ENCODE assay signal across 8 mouse cellular contexts in the genomic region with DNA sequence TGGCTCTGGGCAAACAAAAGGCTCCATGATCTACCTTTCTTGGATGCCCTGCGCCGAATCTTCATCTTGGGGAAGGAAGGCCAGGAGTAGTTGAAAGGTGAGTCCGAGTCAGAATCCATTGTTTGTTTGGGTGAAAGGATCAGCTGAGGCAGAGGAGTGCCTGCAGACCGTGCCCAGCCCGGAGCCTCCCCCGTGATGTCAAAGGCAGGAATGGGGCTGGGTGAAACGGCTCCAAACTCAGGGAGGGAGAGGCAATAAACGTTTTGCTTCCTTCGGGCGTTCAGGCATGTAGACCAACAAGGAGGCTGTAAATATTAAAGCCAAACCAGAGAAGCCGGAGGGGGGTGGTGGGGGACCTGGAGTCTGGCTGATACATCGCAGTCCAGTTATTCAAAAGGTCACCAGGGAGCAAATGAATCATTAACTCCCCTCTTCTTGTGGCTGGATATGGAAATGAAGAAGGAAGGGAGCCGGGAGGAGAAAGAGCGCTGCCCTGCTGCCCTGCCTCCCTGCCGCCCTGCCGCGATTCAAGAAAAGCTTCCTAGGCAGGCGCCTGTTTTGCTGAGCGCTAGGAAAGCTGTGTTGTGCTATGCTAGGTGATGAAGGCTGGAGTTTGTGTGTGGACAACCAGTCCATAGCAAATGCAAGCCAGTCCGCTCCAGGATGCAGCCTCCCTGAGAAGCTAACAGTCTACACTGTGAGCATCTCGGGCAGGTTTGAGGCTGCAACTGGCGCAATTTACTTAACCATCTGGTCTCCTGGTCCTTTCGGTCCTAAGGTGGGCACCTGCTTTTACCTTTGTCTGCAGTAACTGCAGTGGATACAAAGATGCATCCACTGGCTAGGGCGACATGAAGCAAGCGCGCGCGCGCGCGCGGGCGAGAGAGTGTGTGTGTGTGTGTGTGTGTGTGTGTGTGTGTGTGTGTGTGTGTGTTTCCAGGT.
DNase-seq lines count a peak whose midpoint lies in the region; ATAC-seq and TF ChIP-seq lines count a peak whose summit lies in the region.

No protein-coding gene starts in this region.

- no peaks in the 10 kb centered on the region for H3K36me3 ChIP-seq in kidney, embryonic 14.5 days (ENCODE audit: control insufficient read depth, insufficient read depth, low read length)

- intact Hi-C loops in left cerebral cortex, postnatal 10 days (cut with DNase I): no loop called here

- TF ChIP-seq CTCF in embryonic fibroblast, embryonic 13.5 days (IDR thresholded peaks at IDR 0.05; ENCODE audit: borderline replicate concordance, insufficient read depth, low read length): no peak

- no peaks in the 10 kb centered on the region for H3K27me3 ChIP-seq in kidney, embryonic 14.5 days (ENCODE audit: control insufficient read depth, insufficient read depth, low read length)

- no peaks in the 10 kb centered on the region for H3K4me1 ChIP-seq in embryonic fibroblast, embryonic 13.5 days (ENCODE audit: control insufficient read depth, insufficient read depth, low read length)
- peaks cover 17% of the 10 kb centered on the region for H3K4me1 ChIP-seq in kidney, embryonic 14.5 days (ENCODE audit: control insufficient read depth, insufficient read depth, low read length)

- peak; percentile 84 for ATAC-seq in kidney, embryonic 14.5 days (ENCODE audit: low FRiP score, low TSS enrichment)
- ATAC-seq in megakaryocyte-erythroid progenitor cell, adult 5-6 weeks (replicated peaks; ENCODE audit: low FRiP score, low TSS enrichment, poor library complexity, severe bottlenecking): 0 out of 2 replicates have a peak, but pooled peaks have one; percentile 19
- ATAC-seq in CD4-positive, CD25-positive, alpha-beta regulatory T cell, adult 4 months: no peak

- peak; percentile 55; the same call in 1 of the 2 replicates for TF ChIP-seq POLR2A in embryonic fibroblast, embryonic 13.5 days (IDR thresholded peaks at IDR 0.05; ENCODE audit: low read depth, low read length)

- peak overlapping the region; percentile 53 for H3K9ac ChIP-seq in kidney, embryonic 14.5 days (ENCODE audit: low read depth, low read length)

- peak overlapping the region; percentile 81 for H3K27ac ChIP-seq in embryonic fibroblast, embryonic 13.5 days (ENCODE audit: insufficient read depth, low read length)
- peak overlapping the region; percentile 86 for H3K27ac ChIP-seq in kidney, embryonic 14.5 days (ENCODE audit: low read depth, low read length)

- H3K4me3 ChIP-seq in embryonic fibroblast, embryonic 13.5 days (ENCODE audit: insufficient read depth, low read length): peak overlapping the region; percentile 43
- peak overlapping the region; percentile 45 for H3K4me3 ChIP-seq in kidney, embryonic 14.5 days (ENCODE audit: low read length)

- H3K4me2 ChIP-seq in kidney, embryonic 14.5 days (replicated peaks; ENCODE audit: low read depth, low read length): peak overlapping the region; percentile 81

- WGBS in kidney, embryonic 14.5 days: 6% methylated on average over 33 of the region's 33 CpGs

- DNase-seq in lung, adult 18-20 months: peak; percentile 34 to 57
- DNase-seq in lung, postnatal 14 days: no peak
- DNase-seq in left cerebral cortex, postnatal 10 days (ENCODE audit: extremely low spot score in 1 of 2, low spot score in 2 of 2): no peak
- DNase-seq in right cerebral cortex, postnatal 14 days: no peak

- H3K9me3 ChIP-seq in kidney, embryonic 14.5 days (ENCODE audit: control insufficient read depth, low read length): no peaks in the 10 kb centered on the region

Comparison
In these comparisons a context has a peak if more than half of its experiments do, and no peak if none do; other contexts are left out.
1. DNase-seq: peak in lung, adult 18-20 months (2 of 2); none in lung, postnatal 14 days (single experiment), left cerebral cortex, postnatal 10 days (0 of 2) and right cerebral cortex, postnatal 14 days (single experiment).